10 mouse cellular contexts compared by ENCODE assay signal in genomic region chr8:22039468-22040152, GRCm38 (mm10). TPM values are rescaled to one million over a fixed set of nuclear protein-coding genes. Genes with fewer than 3 reads are reported as not detected.
A peak's percentile ranks its signal among the peaks of the same experiment; 100 is the strongest.
DNase-seq lines count a peak whose midpoint lies in the region; ATAC-seq and TF ChIP-seq lines count a peak whose summit lies in the region.
"Had no signal": no experiment of that assay in that cellular context is flagged by ENCODE, and none has a peak within 500 bp of the region (broad histone marks: within the 10 kb centered on the region; RNA-seq: fewer than 3 reads in every experiment).

No protein-coding gene starts in this region.

- H3K36me3 ChIP-seq in midbrain, embryonic 13.5 days, result no peaks in the 10 kb centered on the region

- TF ChIP-seq CTCF in brain, embryonic 14.5 days (IDR thresholded peaks at IDR 0.05; ENCODE audit: borderline replicate concordance, extremely low read depth, insufficient read depth, insufficient read length), result no peak

- 13% methylated on average over 15 of the region's 15 CpGs for WGBS in midbrain, embryonic 13.5 days

- H3K9ac ChIP-seq in midbrain, embryonic 13.5 days (replicated peaks), result 0 out of 2 replicates have a peak overlapping the region, but pooled peaks have one; percentile 33

- no peak overlapping the region for H3K4me3 ChIP-seq in midbrain, embryonic 13.5 days (replicated peaks)

- H3K27ac ChIP-seq in midbrain, embryonic 13.5 days, result no peak overlapping the region

- TF ChIP-seq POLR2A in brain, embryonic 14.5 days (IDR thresholded peaks at IDR 0.05; ENCODE audit: borderline replicate concordance, extremely low read depth, insufficient read depth, insufficient read length, poor library complexity, severe bottlenecking), result no peak

- no peaks in the 10 kb centered on the region for H3K9me3 ChIP-seq in midbrain, embryonic 13.5 days

- no peaks in the 10 kb centered on the region for H3K27me3 ChIP-seq in midbrain, embryonic 13.5 days

- peak; percentile 8 to 9 for DNase-seq in cerebellum, postnatal 10 days
- DNase-seq in cerebellum, postnatal 4 days (ENCODE audit: low spot score in 2 of 2), result no peak
- DNase-seq in brain, embryonic 14.5 days (ENCODE audit: low read depth), result peak; percentile 21
- DNase-seq in liver, result peak; percentile 53
- DNase-seq in gastrocnemius, postnatal 10 days, result no peak
- no peak for DNase-seq in kidney, adult 8-10 months
- DNase-seq in thymus, postnatal 25 days, result no peak
- DNase-seq: adrenal gland, adult 2 months; heart, adult 11 months had no signal

- H3K4me1 ChIP-seq in midbrain, embryonic 13.5 days (replicated peaks), result peaks cover 11% of the 10 kb centered on the region

- H3K4me2 ChIP-seq in midbrain, embryonic 13.5 days (replicated peaks), result peak overlapping the region; percentile 29

- ATAC-seq in midbrain, embryonic 13.5 days, result peak; percentile 56; the same call in 1 of the 2 replicates

RNA-seq across cellular contexts. Expression of gene Atp7b, which starts 20.5 kb away (rescaled TPM):
- 2.1 and 2.5 TPM in 2 replicates for polyA plus RNA-seq in brain, embryonic 14.5 days (2012; rRNA removed)
- 1.4 and 1.5 TPM in 2 replicates for polyA plus RNA-seq in midbrain, embryonic 13.5 days (2015; fragmentation: Nextera tagmentation; extraction: Ambion mirVana)
- under 1 TPM in 1 of 2 experiments, not detected in 1; 0.20 TPM for total RNA-seq in gastrocnemius, postnatal 10 days (2021)

RNA-seq across cellular contexts. Expression of gene Alg11, which starts 20.9 kb away (rescaled TPM):
- polyA plus RNA-seq in brain, embryonic 14.5 days (2012; rRNA removed), result 10.0 and 14.8 TPM in 2 replicates
- polyA plus RNA-seq in midbrain, embryonic 13.5 days (2015; fragmentation: Nextera tagmentation; extraction: Ambion mirVana), result 37.1 and 38.4 TPM in 2 replicates
- 10 to 100 TPM in 1 of 2 experiments, 1 to 10 TPM in 1; 8.8 to 11.2 TPM for total RNA-seq in gastrocnemius, postnatal 10 days (2021)

Comparison
In these comparisons a context has a peak if more than half of its experiments do, and no peak if none do; other contexts are left out.
1. DNase-seq: peak in cerebellum, postnatal 10 days (2 of 2), brain, embryonic 14.5 days (single experiment) and liver (single experiment); none in cerebellum, postnatal 4 days (0 of 2), gastrocnemius, postnatal 10 days (single experiment), kidney, adult 8-10 months (0 of 2) and thymus, postnatal 25 days (single experiment).